Comparison of ENCODE assay signal across 21 mouse cellular contexts in genomic region chr2:170503343-170503742, GRCm38 (mm10). TPM values are rescaled to one million over a fixed set of nuclear protein-coding genes. Genes with fewer than 3 reads are reported as not detected.
DNase-seq lines count a peak whose midpoint lies in the region; ATAC-seq and TF ChIP-seq lines count a peak whose summit lies in the region.
"Had no signal": no experiment of that assay in that cellular context is flagged by ENCODE, and none has a peak within 500 bp of the region (broad histone marks: within the 10 kb centered on the region; RNA-seq: fewer than 3 reads in every experiment).

No protein-coding gene starts in this region.

- no peak for ATAC-seq in midbrain, embryonic 13.5 days
- ATAC-seq: intestine, embryonic 15.5 days; liver, embryonic 12.5 days had no signal

- H3K4me2 ChIP-seq in myocyte (ENCODE audit: low read depth) = peak overlapping the region; percentile 61
- H3K4me2 ChIP-seq in midbrain, embryonic 13.5 days (replicated peaks) = no peak overlapping the region
- H3K4me2 ChIP-seq: embryonic facial prominence, embryonic 13.5 days; heart, embryonic 13.5 days; hindbrain, embryonic 12.5 days; intestine, embryonic 15.5 days; liver, embryonic 12.5 days; midbrain, embryonic 11.5 days had no signal

- TF ChIP-seq POLR2A in MEL (IDR thresholded peaks at IDR 0.05; ENCODE audit: control insufficient read depth in 1 of 2, insufficient read depth in 1 of 2, low read depth in 1 of 2, low read length in 2 of 2, poor library complexity in 1 of 2) = no peak
- TF ChIP-seq POLR2A in myocyte (IDR thresholded peaks at IDR 0.05; ENCODE audit: insufficient read length, low read depth) = no peak

- peak overlapping the region; percentile 54 for H3K27ac ChIP-seq in MEL (ENCODE audit: control insufficient read depth, low read depth, low read length)
- no peak overlapping the region for H3K27ac ChIP-seq in midbrain, embryonic 13.5 days
- H3K27ac ChIP-seq: embryonic facial prominence, embryonic 13.5 days; forebrain, embryonic 10.5 days; heart, embryonic 13.5 days; hindbrain, embryonic 12.5 days; intestine, embryonic 15.5 days; kidney, postnatal 0 days; liver, embryonic 12.5 days had no signal

- peak overlapping the region; percentile 49 to 51 for H3K4me3 ChIP-seq in MEL (ENCODE audit: control insufficient read depth in 1 of 2, insufficient read depth in 1 of 2, low read depth in 2 of 2, low read length in 2 of 2)
- no peak overlapping the region for H3K4me3 ChIP-seq in myocyte
- H3K4me3 ChIP-seq in midbrain, embryonic 13.5 days (replicated peaks) = no peak overlapping the region
- H3K4me3 ChIP-seq: embryonic facial prominence, embryonic 13.5 days; forebrain, embryonic 10.5 days; heart, embryonic 13.5 days; hindbrain, embryonic 12.5 days; intestine, embryonic 15.5 days; liver, embryonic 12.5 days had no signal

- H3K9ac ChIP-seq in MEL (ENCODE audit: control insufficient read depth, low read depth, low read length, poor library complexity, severe bottlenecking) = peak overlapping the region; percentile 65
- no peak overlapping the region for H3K9ac ChIP-seq in midbrain, embryonic 13.5 days (replicated peaks)
- H3K9ac ChIP-seq: embryonic facial prominence, embryonic 13.5 days; heart, embryonic 13.5 days; hindbrain, embryonic 12.5 days; intestine, embryonic 15.5 days; liver, embryonic 12.5 days had no signal

- H3K4me1 ChIP-seq in MEL (ENCODE audit: control insufficient read depth in 1 of 2, insufficient read depth in 2 of 2, low read length in 2 of 2) = peaks cover 3 to 12% of the 10 kb centered on the region in 2 experiments
- peaks cover 5% of the 10 kb centered on the region; the same call in 1 of the 2 replicates for H3K4me1 ChIP-seq in midbrain, embryonic 13.5 days (replicated peaks)
- H3K4me1 ChIP-seq: hindbrain, embryonic 12.5 days; intestine, embryonic 15.5 days had no signal

- H3K79me2 ChIP-seq in MEL (ENCODE audit: control insufficient read depth, insufficient read depth, low read length, poor library complexity) (no peaks in the 10 kb centered on the region), myocyte (ENCODE audit: control insufficient read depth, insufficient read depth) (no peaks in the 10 kb centered on the region)

- DNase-seq in layer of hippocampus, postnatal 10 days (ENCODE audit: low spot score in 2 of 2) = peak; percentile 24 to 38
- DNase-seq in layer of hippocampus, adult 11-12 months (ENCODE audit: low spot score) = no peak
- DNase-seq in MEL (ENCODE audit: low read depth, low spot score) = peak; percentile 80
- DNase-seq in adrenal gland, postnatal 36 days = peak; percentile 13 to 16
- no peak for DNase-seq in thymus, postnatal 25 days
- DNase-seq: cerebellum, adult 11-12 months; gastrocnemius, postnatal 25 days; layer of hippocampus, adult 9-11 months; left cerebral cortex, postnatal 4 days; thymus, postnatal 4 days had no signal

- no peak overlapping the region for H3ac ChIP-seq in myocyte (ENCODE audit: control insufficient read depth, insufficient read length)

- TF ChIP-seq EP300 in MEL (IDR thresholded peaks at IDR 0.05; ENCODE audit: low read depth in 1 of 2, low read length in 2 of 2) = peak; percentile 55 to 57; a peak in 2 of 4 replicates

- no peak for TF ChIP-seq CTCF in MEL (IDR thresholded peaks at IDR 0.05 in 2 of 3, conservative IDR thresholded peaks at IDR 0.05 in 1 of 3; ENCODE audit: control insufficient read depth in 1 of 3, insufficient read depth in 1 of 3, low read depth in 2 of 3, low read length in 3 of 3, poor library complexity in 1 of 3, severe bottlenecking in 1 of 3)

- no peaks in the 10 kb centered on the region for H3K9me3 ChIP-seq in MEL (replicated peaks; ENCODE audit: insufficient read depth, low read length)
- no peaks in the 10 kb centered on the region for H3K9me3 ChIP-seq in midbrain, embryonic 13.5 days
- H3K9me3 ChIP-seq: embryonic facial prominence, embryonic 13.5 days; forebrain, embryonic 10.5 days; heart, embryonic 13.5 days; hindbrain, embryonic 12.5 days; intestine, embryonic 15.5 days; liver, embryonic 12.5 days had no signal

- TF ChIP-seq RAD21 in MEL (IDR thresholded peaks at IDR 0.05; ENCODE audit: low read depth, low read length) = no peak

- WGBS in midbrain, embryonic 13.5 days = 71% methylated on average over 8 of the region's 8 CpGs

- peaks cover 0 to 5% of the 10 kb centered on the region in 2 experiments; a peak in 2 of 4 replicates for H3K36me3 ChIP-seq in MEL (ENCODE audit: control insufficient read depth in 1 of 2, insufficient read depth in 2 of 2, low read length in 2 of 2)
- no peaks in the 10 kb centered on the region for H3K36me3 ChIP-seq in myocyte (ENCODE audit: control insufficient read depth, insufficient read depth)
- H3K36me3 ChIP-seq in midbrain, embryonic 13.5 days = no peaks in the 10 kb centered on the region
- H3K36me3 ChIP-seq: embryonic facial prominence, embryonic 13.5 days; forebrain, embryonic 10.5 days; heart, embryonic 13.5 days; hindbrain, embryonic 12.5 days; intestine, embryonic 15.5 days; liver, embryonic 12.5 days had no signal

- no peaks in the 10 kb centered on the region for H3K27me3 ChIP-seq in MEL (ENCODE audit: control insufficient read depth in 1 of 2, insufficient read depth in 2 of 2, low read length in 2 of 2)
- peaks cover 5% of the 10 kb centered on the region for H3K27me3 ChIP-seq in myocyte (ENCODE audit: control insufficient read depth, insufficient read depth, insufficient read length)
- H3K27me3 ChIP-seq in midbrain, embryonic 13.5 days = peaks cover 24% of the 10 kb centered on the region

TF ChIP-seq in MEL, 35 proteins besides CTCF, POLR2A, EP300 and RAD21 (continues in another document):
- peak; percentile 40; the same call in 1 of the 2 replicates for TF ChIP-seq SIN3A (IDR thresholded peaks at IDR 0.05; ENCODE audit: low read length)
- 0 out of 2 replicates have a peak, but pooled peaks have one; percentile 9 for TF ChIP-seq HCFC1 (IDR thresholded peaks at IDR 0.05; ENCODE audit: low read depth, low read length)
- no peak for TF ChIP-seq ELF1 (IDR thresholded peaks at IDR 0.05; ENCODE audit: low read depth, low read length)
- no peak for TF ChIP-seq KAT2A (conservative IDR thresholded peaks at IDR 0.05; ENCODE audit: low read depth, low read length)
- TF ChIP-seq MXI1 (IDR thresholded peaks at IDR 0.05; ENCODE audit: low read depth, low read length) = peak; percentile 39; the same call in 1 of the 2 replicates
- peak; percentile 77 for TF ChIP-seq ETS1 (IDR thresholded peaks at IDR 0.05; ENCODE audit: low read depth, low read length)
- no peak for TF ChIP-seq E2F4 (IDR thresholded peaks at IDR 0.05; ENCODE audit: borderline replicate concordance, low read depth, low read length)
- TF ChIP-seq GABPA (IDR thresholded peaks at IDR 0.05; ENCODE audit: low read depth, low read length) = no peak
- TF ChIP-seq MAX (IDR thresholded peaks at IDR 0.05; ENCODE audit: low read length) = peak; percentile 42; the same call in 1 of the 2 replicates
- no peak for TF ChIP-seq TAL1 (IDR thresholded peaks at IDR 0.05; ENCODE audit: low read length)
- TF ChIP-seq ZMIZ1 (IDR thresholded peaks at IDR 0.05; ENCODE audit: low read depth, low read length) = no peak
- no peak for TF ChIP-seq TBP (IDR thresholded peaks at IDR 0.05; ENCODE audit: low read depth, low read length)
- TF ChIP-seq NELFE (IDR thresholded peaks at IDR 0.05; ENCODE audit: low read depth, low read length) = peak; percentile 45; the same call in 1 of the 2 replicates
- TF ChIP-seq ZNF384 (IDR thresholded peaks at IDR 0.05; ENCODE audit: low read depth, low read length) = no peak

TF ChIP-seq in myocyte, 11 proteins besides CTCF, POLR2A, EP300 and RAD21:
- TF ChIP-seq CEBPB (IDR thresholded peaks at IDR 0.05; ENCODE audit: insufficient read depth, poor library complexity, severe bottlenecking) (0 out of 2 replicates have a peak, but pooled peaks have one; percentile 24), REST (IDR thresholded peaks at IDR 0.05; ENCODE audit: insufficient read depth, insufficient read length) (no peak), TCF3 (IDR thresholded peaks at IDR 0.05; ENCODE audit: insufficient read length, low read depth) (no peak), MAX (IDR thresholded peaks at IDR 0.05; ENCODE audit: low read depth) (no peak), POLR2AphosphoS2 (IDR thresholded peaks at IDR 0.05; ENCODE audit: insufficient read length, low read depth) (no peak), MYOD1 (IDR thresholded peaks at IDR 0.05; ENCODE audit: control insufficient read depth in 1 of 3, insufficient read length in 2 of 3, low read depth in 2 of 3) (no peak)

RNA-seq across cellular contexts. Expression of gene Cyp24a1, which starts 6.4 kb away (rescaled TPM):
- total RNA-seq in layer of hippocampus, postnatal 10 days (2021) = not detected
- total RNA-seq in MEL (2012; rRNA removed) = not detected in 2 replicates
- polyA plus RNA-seq in MEL (2012; ENCODE audit: insufficient read depth in 1 of 2, insufficient read length in 2 of 2, low read depth in 1 of 2, low replicate concordance in 2 of 2, missing spikeins in 1 of 2) (under 1 TPM in 1 of 2 experiments, not detected in 1; 0.01 TPM), myocyte (2012; fragmentation: generic; extraction: Trizol) (0.01 TPM)
- not detected for total RNA-seq in adrenal gland, postnatal 36 days (2021)
- polyA plus RNA-seq in midbrain, embryonic 13.5 days (2015; fragmentation: Nextera tagmentation; extraction: Ambion mirVana) = 0.10 and 0.17 TPM in 2 replicates
- total RNA-seq: gastrocnemius, postnatal 25 days; left cerebral cortex, postnatal 4 days had no signal
- polyA plus RNA-seq: embryonic facial prominence, embryonic 13.5 days; heart, embryonic 13.5 days; hindbrain, embryonic 12.5 days; intestine, embryonic 15.5 days; liver, embryonic 12.5 days; lung, embryonic 16.5 days had no signal

RNA-seq across cellular contexts. Expression of gene Pfdn4, which starts 7.1 kb away (rescaled TPM):
- 10 to 100 TPM; 39.7 to 43.2 TPM for total RNA-seq in layer of hippocampus, postnatal 10 days (2021)
- 70.9 and 75.7 TPM in 2 replicates for total RNA-seq in MEL (2012; rRNA removed)
- 10 to 100 TPM in 1 of 2 experiments, not detected in 1; 60.5 TPM for polyA plus RNA-seq in MEL (2012; ENCODE audit: insufficient read depth in 1 of 2, insufficient read length in 2 of 2, low read depth in 1 of 2, low replicate concordance in 2 of 2, missing spikeins in 1 of 2)
- 10 to 100 TPM; 19.6 to 23.9 TPM for total RNA-seq in adrenal gland, postnatal 36 days (2021)
- 34.0 TPM for polyA plus RNA-seq in myocyte (2012; fragmentation: generic; extraction: Trizol)
- 127 and 147 TPM in 2 replicates for polyA plus RNA-seq in midbrain, embryonic 13.5 days (2015; fragmentation: Nextera tagmentation; extraction: Ambion mirVana)

Comparison
In these comparisons a context has a peak if more than half of its experiments do, and no peak if none do; other contexts are left out.
1. DNase-seq: peak in layer of hippocampus, postnatal 10 days (2 of 2), MEL (single experiment) and adrenal gland, postnatal 36 days (2 of 2); none in layer of hippocampus, adult 11-12 months (single experiment) and thymus, postnatal 25 days (single experiment).
2. H3K4me3 ChIP-seq: peak in MEL (2 of 2); none in myocyte (single experiment) and midbrain, embryonic 13.5 days (single experiment).